14 mouse cellular contexts compared by ENCODE assay signal in the genomic region with DNA sequence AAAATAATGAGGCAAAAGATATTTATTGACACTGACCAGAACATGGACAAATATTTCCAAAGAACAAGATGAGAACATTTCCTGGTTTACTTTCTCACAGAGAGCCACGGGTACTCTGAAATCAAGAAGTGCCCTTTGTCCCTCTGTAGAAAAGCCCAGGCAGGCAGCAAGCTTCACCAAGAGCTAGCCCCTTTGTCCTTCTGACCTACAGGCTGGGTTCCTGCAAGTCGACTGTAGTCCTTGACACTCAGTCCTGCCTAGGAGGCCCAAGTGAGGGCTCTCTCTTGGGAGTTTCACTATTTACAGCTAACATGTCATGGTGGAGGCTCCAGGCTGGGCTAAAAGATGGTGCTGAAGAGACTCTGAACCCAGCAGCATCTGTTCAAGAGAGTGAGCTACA.
"Had no signal": no experiment of that assay in that cellular context is flagged by ENCODE, and none has a peak within 500 bp of the region (broad histone marks: within the 10 kb centered on the region; RNA-seq: fewer than 3 reads in every experiment).

No protein-coding gene starts in this region.

- H3K9ac ChIP-seq: limb, embryonic 13.5 days; liver, embryonic 15.5 days; lung, embryonic 14.5 days; neural tube, embryonic 13.5 days; stomach, embryonic 15.5 days had no signal

- H3K4me1 ChIP-seq: liver, embryonic 15.5 days; stomach, embryonic 15.5 days had no signal

- H3K36me3 ChIP-seq: limb, embryonic 13.5 days; liver, embryonic 15.5 days; neural tube, embryonic 13.5 days; stomach, embryonic 15.5 days had no signal

- ATAC-seq: midbrain, embryonic 16.5 days had no signal

- DNase-seq: left cerebral cortex, postnatal 4 days; lung, embryonic 14.5 days; lung, postnatal 10 days; lung, postnatal 4 days; retina, postnatal 1 day; thymus, postnatal 36 days had no signal

- H3K4me2 ChIP-seq: limb, embryonic 13.5 days; liver, embryonic 11.5 days; liver, embryonic 15.5 days; lung, embryonic 14.5 days; midbrain, embryonic 11.5 days; neural tube, embryonic 13.5 days; stomach, embryonic 15.5 days had no signal

- H3K4me3 ChIP-seq: layer of hippocampus, adult 2 months; limb, embryonic 13.5 days; liver, embryonic 15.5 days; neural tube, embryonic 13.5 days; stomach, embryonic 15.5 days had no signal

- H3K27me3 ChIP-seq: limb, embryonic 13.5 days; liver, embryonic 15.5 days; neural tube, embryonic 13.5 days; stomach, embryonic 15.5 days had no signal

- H3K9me3 ChIP-seq: limb, embryonic 13.5 days; liver, embryonic 15.5 days; neural tube, embryonic 13.5 days; stomach, embryonic 15.5 days had no signal

- H3K27ac ChIP-seq: limb, embryonic 13.5 days; liver, embryonic 15.5 days; neural tube, embryonic 13.5 days; stomach, embryonic 15.5 days had no signal
